Mouse (Mus musculus) ES-Bruce4 (cell line): ENCODE measurements around the gene Nrm.

Source experiments
- CTCF ChIP-seq: IDR thresholded peaks from one replicate; pipeline ENCODE4 v1.8.1; 2011; ENCODE audit warnings: low read depth, low read length
- POLR2A ChIP-seq: IDR thresholded peaks from one replicate; pipeline ENCODE4 v1.8.1; 2011; ENCODE audit warnings: low read length; ENCODE audit not compliant: insufficient read depth

DNA sequence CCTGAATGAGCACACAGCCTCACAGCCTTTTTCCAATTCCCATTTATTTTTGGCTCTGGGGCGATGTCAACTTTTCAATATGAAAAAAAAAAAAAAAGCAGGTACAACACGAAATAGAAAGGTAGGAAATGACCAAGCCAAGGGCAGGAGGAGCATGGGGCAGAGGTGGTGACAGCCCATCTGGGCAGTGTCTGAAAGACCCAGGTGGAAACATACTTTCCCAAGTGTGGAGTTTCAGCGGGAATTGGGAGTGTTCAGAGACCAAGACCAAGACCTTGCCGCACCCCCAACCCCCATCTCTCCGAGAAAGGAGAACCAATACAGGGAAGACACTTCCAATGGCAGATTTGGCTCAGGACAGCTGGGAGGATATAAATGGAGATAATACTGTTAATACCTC lies 27.2 kb upstream of the Nrm start:
- TF ChIP-seq POLR2A, result no peak
- TF ChIP-seq CTCF, result no peak
